Mouse (Mus musculus) spleen, adult 18-20 months (tissue): ENCODE results near the gene Trpc4ap.
A peak's percentile ranks its signal among the peaks of the same experiment; 100 is the strongest.
"Not testable (repeated sequence)": the region's sequence is repeated elsewhere in the genome, so short reads cannot be mapped to it uniquely, and the experiment has no call there.

Experiments
- DNase-seq, 2 experiments: peaks; one replicate each; pipeline ENCODE4 v3.0.0; 2022; ENCODE audit warnings: mixed read lengths in 2 of 2

The Trpc4ap gene

DNA sequence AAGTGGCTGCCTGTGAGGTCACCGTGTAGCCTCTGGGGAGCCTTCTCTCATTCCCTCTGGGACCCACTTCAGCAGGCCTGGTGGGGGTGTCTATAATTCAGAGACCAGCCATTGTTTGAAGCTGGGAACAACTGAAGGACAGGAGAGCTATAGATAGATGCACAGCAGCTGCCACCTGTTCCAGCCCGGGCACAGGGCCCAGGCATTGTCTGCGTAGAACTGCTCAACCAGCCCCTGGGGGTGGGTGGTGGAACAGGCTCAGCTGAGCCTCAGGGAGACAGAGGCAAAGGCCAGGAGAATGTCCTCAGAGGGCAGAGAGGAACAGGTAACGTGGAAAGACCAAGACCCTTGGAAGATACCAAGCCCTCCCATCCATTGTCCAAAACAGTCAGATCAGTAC, 85.8 kb downstream of the Trpc4ap start:
- no peak for DNase-seq

DNA sequence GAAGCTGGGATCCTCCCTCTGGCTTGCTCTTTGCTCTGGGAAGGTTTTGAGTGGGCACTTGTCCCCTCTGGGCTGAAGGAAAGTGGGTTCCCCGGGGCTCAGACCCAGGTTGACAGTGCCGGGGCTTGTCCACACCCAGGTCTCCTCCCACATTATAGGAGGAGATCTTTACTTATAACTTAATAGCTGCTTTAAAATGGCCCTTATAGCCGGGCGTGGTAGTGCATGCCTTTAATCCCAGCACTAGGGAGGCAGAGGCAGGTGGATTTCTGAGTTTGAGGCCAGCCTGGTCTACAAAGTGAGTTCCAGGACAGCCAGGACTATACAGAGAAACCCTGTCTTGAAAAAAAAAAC, 87.0 kb downstream of the Trpc4ap start:
- not testable (repeated sequence) for DNase-seq

DNA sequence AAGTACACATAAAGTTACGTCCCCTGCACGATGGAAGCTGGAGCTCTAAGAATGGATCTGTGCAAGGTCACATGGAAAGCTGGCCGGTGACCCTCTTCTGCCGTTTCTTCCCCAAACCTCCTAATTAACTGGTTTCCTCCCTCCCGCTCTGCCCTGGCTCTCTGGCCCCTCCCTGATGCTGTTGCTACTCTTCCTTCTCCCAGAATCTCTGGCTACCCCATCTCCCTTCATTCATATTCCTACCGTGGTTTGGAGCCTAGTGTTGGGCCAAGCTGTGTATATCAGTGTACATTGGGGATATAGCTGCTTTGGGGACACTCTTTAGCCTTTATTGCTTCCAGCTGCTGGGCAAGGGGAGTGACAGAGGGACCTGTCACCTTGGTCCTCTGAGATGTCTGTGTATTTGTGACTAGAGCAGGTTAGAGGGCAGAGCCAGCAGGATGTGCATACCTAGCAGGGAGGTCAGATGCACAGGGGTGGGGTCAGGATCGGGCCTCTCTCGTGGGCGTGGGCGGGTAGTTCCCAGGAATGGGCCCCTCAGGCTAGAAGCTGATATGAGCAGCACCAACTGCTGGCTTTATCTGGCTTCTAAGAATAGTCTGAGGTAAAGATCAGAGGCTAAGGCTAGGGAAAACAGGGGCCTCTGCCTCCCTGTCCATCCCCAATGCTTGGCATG, 87.5 kb downstream of the Trpc4ap start:
- no peak for DNase-seq

DNA sequence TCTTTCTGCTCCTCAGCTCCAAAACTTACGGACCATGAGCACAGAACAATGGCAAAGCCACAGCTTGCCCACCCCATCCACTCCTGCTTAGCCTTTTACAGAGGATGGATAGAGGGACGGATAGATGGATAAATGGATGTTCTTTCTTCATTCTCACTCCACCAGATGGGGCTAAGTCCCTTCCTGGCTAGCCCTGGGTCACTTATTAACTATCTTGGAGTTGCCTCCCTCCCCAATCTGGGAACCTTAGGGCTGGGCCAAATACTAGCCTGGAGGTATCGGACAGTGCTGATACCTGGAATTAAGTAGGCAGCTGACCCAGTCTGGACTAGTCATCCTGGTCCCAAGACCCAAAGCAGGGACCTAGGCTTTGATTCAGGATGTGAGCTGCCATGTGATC, 88.5 kb downstream of the Trpc4ap start:
- no peak for DNase-seq

DNA sequence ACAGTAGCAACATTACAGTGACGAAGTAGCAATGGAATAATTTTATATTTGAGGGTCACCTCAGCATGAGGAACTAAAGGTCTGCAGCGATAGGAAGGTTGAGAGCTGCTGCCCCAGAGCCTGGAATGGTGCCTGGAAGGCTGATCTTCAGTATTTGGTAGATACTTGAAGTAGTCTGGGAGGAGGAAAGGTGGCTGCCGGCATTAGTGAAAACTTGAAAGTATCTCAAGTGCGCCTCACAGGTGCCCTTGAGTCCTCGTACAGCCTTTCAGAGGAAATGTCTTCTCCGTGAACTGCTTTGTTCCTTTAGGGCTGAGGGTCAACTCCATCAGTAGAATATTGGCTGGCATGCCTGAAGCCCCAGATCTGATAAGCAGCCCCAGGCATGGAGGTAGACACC, 96.7 kb downstream of the Trpc4ap start:
- DNase-seq = no peak

DNA sequence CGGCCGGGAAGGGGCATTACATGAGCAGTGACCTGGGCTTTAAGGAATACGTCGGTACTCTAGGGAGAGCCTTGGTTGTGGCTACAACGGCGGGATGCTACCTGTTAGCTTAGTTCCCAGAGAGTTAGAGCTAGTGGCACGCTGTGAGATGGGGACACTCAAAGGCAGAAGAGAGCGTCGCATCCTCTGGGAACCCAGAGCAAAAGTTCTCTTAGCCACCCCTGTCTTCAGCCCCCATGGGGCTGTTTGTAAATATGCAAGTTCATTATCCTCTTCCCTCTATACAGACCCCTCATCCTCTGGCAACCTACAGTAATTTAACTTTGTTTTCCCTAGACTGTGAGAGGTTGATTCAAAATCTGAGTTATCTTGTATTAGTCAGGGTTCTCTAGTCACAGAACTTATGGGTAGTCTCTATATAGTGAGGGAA, 99.3 kb downstream of the Trpc4ap start:
- DNase-seq = no peak

DNA sequence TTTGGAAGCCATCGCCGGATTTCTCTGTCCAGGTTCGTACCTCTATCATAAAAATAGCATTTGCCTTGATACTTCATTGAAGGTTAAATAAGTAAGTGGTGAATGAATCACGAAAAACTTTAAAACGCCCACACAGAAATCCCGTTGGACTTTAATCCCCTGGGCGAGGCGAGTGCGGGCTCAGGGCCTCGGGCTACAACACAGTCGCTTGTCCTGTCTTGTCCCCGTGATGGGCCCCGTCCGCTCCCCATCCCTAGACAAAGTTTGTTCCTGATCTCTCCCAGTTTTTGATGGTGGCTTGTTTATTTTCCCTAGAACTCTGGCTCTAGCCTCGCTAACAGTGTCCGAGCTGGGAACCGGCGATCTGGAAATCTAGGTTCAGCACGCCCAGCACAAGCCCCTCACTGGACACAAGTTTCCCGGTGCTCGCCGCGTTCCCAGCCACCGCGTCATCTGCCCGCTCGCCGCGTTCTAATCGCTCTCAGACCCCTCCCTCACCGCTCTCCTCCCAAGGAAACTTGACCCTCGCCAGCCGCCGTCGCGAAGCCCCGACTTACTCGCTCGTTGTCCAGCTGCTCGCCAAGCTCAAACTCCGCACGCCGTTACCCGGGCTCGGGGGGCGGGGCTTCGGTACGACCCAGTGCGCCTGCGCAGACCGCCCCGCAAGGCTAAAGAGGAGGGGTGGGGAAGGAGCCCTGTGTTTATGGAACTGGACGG, 99.9 kb downstream of the Trpc4ap start, which contains the start of gene Gss:
Gene Gss, minus strand, starts transcription at position 674 of the 717 bp plus-strand sequence.
- peak; percentile 94 to 98 for DNase-seq

DNA sequence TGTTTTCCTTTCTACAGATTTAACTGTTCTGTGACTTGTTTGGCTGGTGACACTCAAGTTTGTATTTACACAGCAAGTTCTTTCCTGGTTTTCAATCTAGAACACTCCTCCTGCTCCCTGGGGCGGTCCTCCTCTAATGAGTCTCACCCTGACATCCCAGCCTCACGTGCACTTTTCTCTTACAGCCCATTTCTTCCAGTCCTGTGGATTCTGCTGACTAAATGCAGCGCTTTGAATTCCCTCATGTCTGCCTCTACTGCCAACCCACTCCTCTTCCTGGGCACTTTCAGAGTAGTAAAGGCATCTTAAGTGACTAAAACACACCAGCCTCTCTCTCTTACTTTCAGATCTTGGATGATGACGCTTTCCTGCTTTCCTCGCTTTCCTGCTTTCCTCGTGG, 100.5 kb downstream of the Trpc4ap start:
- no peak for DNase-seq

DNA sequence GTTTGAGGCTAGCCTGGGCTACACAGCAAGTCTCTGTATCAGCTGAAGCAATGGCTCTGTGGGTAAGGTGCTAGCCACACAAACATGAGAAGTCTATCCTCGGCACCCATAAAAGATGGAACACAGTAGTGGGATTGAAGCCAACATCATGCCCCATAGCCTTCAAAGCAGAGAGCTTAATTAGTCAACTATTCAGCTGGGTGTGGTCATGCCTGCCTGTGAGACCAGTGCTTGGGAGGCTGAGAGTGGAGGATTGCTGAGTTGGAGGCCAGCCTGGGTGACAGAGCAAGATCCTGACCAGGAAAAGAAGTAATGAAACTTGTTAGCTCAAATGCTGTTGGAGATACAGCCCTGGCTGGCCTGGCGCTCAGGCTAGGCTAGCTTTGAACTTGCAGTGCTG, 101.3 kb downstream of the Trpc4ap start:
- DNase-seq = no peak

DNA sequence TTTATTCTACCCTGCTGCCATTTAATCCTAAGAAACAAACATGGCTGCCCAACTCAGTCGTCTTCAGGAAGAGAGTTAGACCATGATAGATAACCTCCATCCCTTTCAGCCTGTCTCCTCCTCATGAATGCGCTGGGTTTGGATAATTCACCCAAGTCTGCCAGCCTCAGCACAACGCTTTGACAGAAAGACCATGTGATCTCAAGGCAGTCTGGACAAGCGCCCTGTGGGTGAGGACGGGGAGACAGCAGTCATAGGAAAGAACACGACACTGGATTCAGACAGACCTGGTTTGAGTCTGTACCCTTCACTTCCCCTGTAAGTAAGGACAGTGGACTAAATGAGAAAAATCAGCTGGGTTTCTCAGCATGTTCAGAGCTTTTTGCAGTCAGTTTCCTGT, 102.7 kb downstream of the Trpc4ap start:
- no peak for DNase-seq

DNA sequence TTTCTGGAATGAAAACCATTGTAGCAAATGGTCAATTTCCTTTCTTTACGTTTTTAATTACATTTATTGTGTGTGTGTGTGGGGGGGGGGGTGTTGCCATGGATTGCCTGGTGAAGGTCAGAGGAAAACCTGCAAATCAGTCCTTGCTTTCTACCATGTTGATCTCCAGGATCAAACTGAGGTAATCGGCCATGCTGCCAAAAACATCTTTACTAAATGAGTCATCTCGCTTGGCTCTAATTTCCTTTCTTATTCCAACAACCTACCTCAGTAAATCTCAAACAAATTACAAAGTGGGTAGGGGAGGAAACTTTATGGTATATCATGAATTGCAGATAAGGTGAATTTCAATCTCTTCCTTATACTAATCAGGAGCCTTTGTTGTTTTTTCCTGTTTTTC, 104.0 kb downstream of the Trpc4ap start:
- DNase-seq = no peak

DNA sequence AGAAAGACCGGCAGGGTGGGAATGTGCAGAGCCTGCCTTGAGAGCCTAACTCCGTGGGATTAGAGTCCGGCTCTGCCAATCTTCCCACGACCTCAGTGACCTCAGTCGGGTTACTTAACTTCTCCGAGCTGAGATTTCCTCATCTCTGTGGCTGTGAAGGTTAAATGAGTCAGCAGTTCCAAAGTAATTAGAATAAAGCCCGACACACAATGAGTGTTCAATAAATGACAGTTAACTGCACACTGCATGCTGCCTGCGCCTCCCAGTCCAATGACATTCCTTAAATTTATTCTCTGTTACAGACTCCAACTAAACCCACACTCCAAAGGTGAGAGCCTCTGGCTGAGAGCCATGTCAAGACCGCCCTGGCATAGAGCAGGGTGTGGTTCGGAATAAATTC, 106.7 kb downstream of the Trpc4ap start:
- no peak for DNase-seq

DNA sequence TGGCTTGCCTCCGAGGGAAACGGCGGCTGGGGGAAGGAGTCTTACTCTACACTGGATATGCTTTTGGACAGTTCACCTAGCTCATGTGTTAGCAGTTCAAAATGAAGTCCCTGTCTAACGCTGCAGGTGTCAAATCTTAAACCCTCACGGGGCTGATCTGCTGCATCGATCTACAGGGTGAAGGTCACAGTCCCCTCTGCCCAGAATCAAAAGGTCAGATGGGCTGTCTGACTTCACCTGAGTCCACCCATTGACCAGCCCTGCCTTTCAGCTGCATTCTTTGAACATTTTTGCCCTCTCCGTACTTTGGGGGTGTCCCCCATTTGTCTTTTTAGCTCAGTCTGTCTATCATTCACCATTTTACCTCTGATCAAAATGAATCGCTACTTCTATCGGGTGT, 107.1 kb downstream of the Trpc4ap start:
- no peak for DNase-seq
